Mouse (Mus musculus): Measurements from ENCODE around the gene Spryd3. TPM values are rescaled to one million over a fixed set of nuclear protein-coding genes. Genes with fewer than 3 reads are reported as not detected.

Spryd3 gene
- polyA plus RNA-seq, 1 experiment from 2014 or later, result 9.8 TPM

- H3K4me1 ChIP-seq (ENCODE audit: control insufficient read depth, insufficient read depth, low read length), result peaks cover 7% of the 10 kb centered on the region; the same call in 1 of the 2 replicates
- no peak for ATAC-seq (ENCODE audit: low FRiP score)
- no peak overlapping the region for H3K4me2 ChIP-seq
- H3K9me3 ChIP-seq (ENCODE audit: control insufficient read depth, low read length), result no peaks in the 10 kb centered on the region
- WGBS, result 84% methylated on average over 11 of the region's 11 CpGs
- no peak for DNase-seq (ENCODE audit: low spot score, missing footprints)
- no peak overlapping the region for H3K4me3 ChIP-seq (ENCODE audit: low read depth, low read length)
- H3K9ac ChIP-seq (ENCODE audit: low read length), result no peak overlapping the region
- peaks cover 14% of the 10 kb centered on the region for H3K27me3 ChIP-seq (ENCODE audit: control insufficient read depth, insufficient read depth, low read length)
- H3K36me3 ChIP-seq (ENCODE audit: control insufficient read depth, insufficient read depth, low read length), result no peaks in the 10 kb centered on the region
- H3K27ac ChIP-seq (ENCODE audit: low read depth, low read length), result no peak overlapping the region
Measured at GRCm38 (mm10) chr15:102111495-102111829, 24.6 kb downstream of the Spryd3 start.

- no peak overlapping the region for H3K4me3 ChIP-seq (ENCODE audit: low read depth, low read length)
- no peak for ATAC-seq (ENCODE audit: low FRiP score)
Measured at GRCm38 (mm10) chr15:102110701-102111494, 25.1 kb downstream of the Spryd3 start.

GRCm38 (mm10) chr15:102110271-102110670, 25.8 kb downstream of the Spryd3 start:
- no peak overlapping the region for H3K4me3 ChIP-seq (ENCODE audit: low read depth, low read length)
- DNase-seq (ENCODE audit: low spot score, missing footprints) (no peak), ATAC-seq (ENCODE audit: low FRiP score) (no peak)
- H3K4me2 ChIP-seq, result no peak overlapping the region
- no peak overlapping the region for H3K9ac ChIP-seq (ENCODE audit: low read length)
- H3K27ac ChIP-seq (ENCODE audit: low read depth, low read length), result no peak overlapping the region
- H3K4me1 ChIP-seq (ENCODE audit: control insufficient read depth, insufficient read depth, low read length), result peaks cover 7% of the 10 kb centered on the region; the same call in 1 of the 2 replicates
- peaks cover 25% of the 10 kb centered on the region for H3K27me3 ChIP-seq (ENCODE audit: control insufficient read depth, insufficient read depth, low read length)
- no peaks in the 10 kb centered on the region for H3K9me3 ChIP-seq (ENCODE audit: control insufficient read depth, low read length)
- 95% methylated on average over 7 of the region's 7 CpGs for WGBS
- H3K36me3 ChIP-seq (ENCODE audit: control insufficient read depth, insufficient read depth, low read length), result no peaks in the 10 kb centered on the region

More at GRCm38 (mm10) chr15:102110701-102111494, 25.1 kb downstream of the Spryd3 start:
- Histone ChIP-seq H3K36me3 (ENCODE audit: control insufficient read depth, insufficient read depth, low read length) (no peaks in the 10 kb centered on the region), H3K4me1 (ENCODE audit: control insufficient read depth, insufficient read depth, low read length) (peaks cover 7% of the 10 kb centered on the region; the same call in 1 of the 2 replicates), H3K4me2 (no peak overlapping the region), H3K27ac (ENCODE audit: low read depth, low read length) (no peak overlapping the region), H3K27me3 (ENCODE audit: control insufficient read depth, insufficient read depth, low read length) (peaks cover 19% of the 10 kb centered on the region), H3K9me3 (ENCODE audit: control insufficient read depth, low read length) (no peaks in the 10 kb centered on the region), H3K9ac (ENCODE audit: low read length) (no peak overlapping the region)
- no peak for DNase-seq (ENCODE audit: low spot score, missing footprints)
- 77% methylated on average over 29 of the region's 29 CpGs for WGBS

- 49% methylated on average over 18 of the region's 18 CpGs for WGBS
- DNase-seq (ENCODE audit: low spot score, missing footprints) (peak; percentile 93), ATAC-seq (ENCODE audit: low FRiP score) (0 out of 2 replicates have a peak, but pooled peaks have one; percentile 22)
- H3K36me3 ChIP-seq (ENCODE audit: control insufficient read depth, insufficient read depth, low read length), result no peaks in the 10 kb centered on the region
- H3K4me1 ChIP-seq (ENCODE audit: control insufficient read depth, insufficient read depth, low read length), result peaks cover 10% of the 10 kb centered on the region; the same call in 1 of the 2 replicates
- no peak overlapping the region for H3K27ac ChIP-seq (ENCODE audit: low read depth, low read length)
- no peak overlapping the region for H3K9ac ChIP-seq (ENCODE audit: low read length)
- no peaks in the 10 kb centered on the region for H3K9me3 ChIP-seq (ENCODE audit: control insufficient read depth, low read length)
- no peak overlapping the region for H3K4me2 ChIP-seq
- H3K27me3 ChIP-seq (ENCODE audit: control insufficient read depth, insufficient read depth, low read length), result peaks cover 28% of the 10 kb centered on the region
- no peak overlapping the region for H3K4me3 ChIP-seq (ENCODE audit: low read depth, low read length)
Measured at GRCm38 (mm10) chr15:102108651-102109525, 27.1 kb downstream of the Spryd3 start.

GRCm38 (mm10) chr15:102107689-102108573, 28.1 kb downstream of the Spryd3 start:
- H3K4me2 ChIP-seq, result no peak overlapping the region
- H3K36me3 ChIP-seq (ENCODE audit: control insufficient read depth, insufficient read depth, low read length), result no peaks in the 10 kb centered on the region
- no peak for ATAC-seq (ENCODE audit: low FRiP score)
- H3K4me3 ChIP-seq (ENCODE audit: low read depth, low read length), result no peak overlapping the region
- WGBS, result 37% methylated on average over 13 of the region's 13 CpGs
- H3K9ac ChIP-seq (ENCODE audit: low read length), result no peak overlapping the region
- DNase-seq (ENCODE audit: low spot score, missing footprints), result peak; percentile 96
- no peak overlapping the region for H3K27ac ChIP-seq (ENCODE audit: low read depth, low read length)
- no peaks in the 10 kb centered on the region for H3K9me3 ChIP-seq (ENCODE audit: control insufficient read depth, low read length)
- H3K27me3 ChIP-seq (ENCODE audit: control insufficient read depth, insufficient read depth, low read length), result peaks cover 28% of the 10 kb centered on the region
- peaks cover 16% of the 10 kb centered on the region; the same call in 1 of the 2 replicates for H3K4me1 ChIP-seq (ENCODE audit: control insufficient read depth, insufficient read depth, low read length)

GRCm38 (mm10) chr15:102106754-102107456, 29.1 kb downstream of the Spryd3 start:
- H3K4me1 ChIP-seq (ENCODE audit: control insufficient read depth, insufficient read depth, low read length), result peaks cover 21% of the 10 kb centered on the region; the same call in 1 of the 2 replicates

GRCm38 (mm10) chr15:102105764-102106730, 30.0 kb downstream of the Spryd3 start:
- Histone ChIP-seq H3K4me2 (peak overlapping the region; percentile 49; the same call in 1 of the 2 replicates), H3K4me1 (ENCODE audit: control insufficient read depth, insufficient read depth, low read length) (peaks cover 25% of the 10 kb centered on the region), H3K9me3 (ENCODE audit: control insufficient read depth, low read length) (no peaks in the 10 kb centered on the region), H3K36me3 (ENCODE audit: control insufficient read depth, insufficient read depth, low read length) (no peaks in the 10 kb centered on the region), H3K4me3 (ENCODE audit: low read depth, low read length) (no peak overlapping the region), H3K9ac (ENCODE audit: low read length) (no peak overlapping the region), H3K27ac (ENCODE audit: low read depth, low read length) (no peak overlapping the region), H3K27me3 (ENCODE audit: control insufficient read depth, insufficient read depth, low read length) (peaks cover 39% of the 10 kb centered on the region)
- 27% methylated on average over 18 of the region's 18 CpGs for WGBS
- peak; percentile 84 for DNase-seq (ENCODE audit: low spot score, missing footprints)
- ATAC-seq (ENCODE audit: low FRiP score), result no peak

More at GRCm38 (mm10) chr15:102106754-102107456, 29.1 kb downstream of the Spryd3 start:
- H3K27ac ChIP-seq (ENCODE audit: low read depth, low read length), result no peak overlapping the region
- no peaks in the 10 kb centered on the region for H3K9me3 ChIP-seq (ENCODE audit: control insufficient read depth, low read length)
- ATAC-seq (ENCODE audit: low FRiP score) (no peak), DNase-seq (ENCODE audit: low spot score, missing footprints) (peak; percentile 84)
- WGBS, result 6% methylated on average over 38 of the region's 38 CpGs
- H3K9ac ChIP-seq (ENCODE audit: low read length), result 0 out of 2 replicates have a peak overlapping the region, but pooled peaks have one; percentile 29
- H3K27me3 ChIP-seq (ENCODE audit: control insufficient read depth, insufficient read depth, low read length), result peaks cover 31% of the 10 kb centered on the region
- H3K4me3 ChIP-seq (ENCODE audit: low read depth, low read length), result peak overlapping the region; percentile 26
- H3K36me3 ChIP-seq (ENCODE audit: control insufficient read depth, insufficient read depth, low read length), result no peaks in the 10 kb centered on the region
- peak overlapping the region; percentile 49 for H3K4me2 ChIP-seq
